7 mouse cellular contexts compared by ENCODE assay signal in genomic region chr12:11436497-11437265, GRCm38 (mm10). TPM values are rescaled to one million over a fixed set of nuclear protein-coding genes. Genes with fewer than 3 reads are reported as not detected.
A peak's percentile ranks its signal among the peaks of the same experiment; 100 is the strongest.
DNase-seq lines count a peak whose midpoint lies in the region; ATAC-seq and TF ChIP-seq lines count a peak whose summit lies in the region.

TSS of gene Vsnl1 (minus strand) at chr12:11436613.

- DNase-seq in cerebellum, adult 8-10 months = peak; percentile 90
- DNase-seq in forebrain, postnatal 0 days = peak; percentile 94
- DNase-seq in heart, postnatal 25 days (ENCODE audit: low spot score) = peak; percentile 27
- peak; percentile 88 to 94 for DNase-seq in layer of hippocampus, adult 2 months (ENCODE audit: low spot score in 2 of 2)
- peak; percentile 15 for DNase-seq in liver, postnatal 0 days
- peak; percentile 57 for DNase-seq in ovary, postnatal 14 days (ENCODE audit: low spot score)

- H3K9ac ChIP-seq in forebrain, postnatal 0 days = peak within 1 kb of the TSS; percentile 39
- no peak within 1 kb of the TSS for H3K9ac ChIP-seq in liver, postnatal 0 days (replicated peaks)

- no peak for TF ChIP-seq EP300 in liver, postnatal 0 days (IDR thresholded peaks at IDR 0.05; ENCODE audit: low read depth)

- peak within 1 kb of the TSS; percentile 51 for H3K4me3 ChIP-seq in forebrain, postnatal 0 days (ENCODE audit: low read depth, low read length)
- H3K4me3 ChIP-seq in layer of hippocampus, adult 2 months = peak within 1 kb of the TSS; percentile 77
- H3K4me3 ChIP-seq in liver, postnatal 0 days (ENCODE audit: low read depth, low read length) = peak within 1 kb of the TSS; percentile 15; the same call in 1 of the 2 replicates

- 0 out of 2 replicates have a peak, but pooled peaks have one; percentile 4 for TF ChIP-seq CTCF in forebrain, postnatal 0 days (IDR thresholded peaks at IDR 0.05; ENCODE audit: low read depth)
- TF ChIP-seq CTCF in layer of hippocampus, adult 2 months (conservative IDR thresholded peaks at IDR 0.05) = no peak
- TF ChIP-seq CTCF in liver, postnatal 0 days (IDR thresholded peaks at IDR 0.05; ENCODE audit: low read depth) = no peak

- no peaks in the 10 kb centered on the region for H3K27me3 ChIP-seq in forebrain, postnatal 0 days (ENCODE audit: insufficient read depth, low read length)
- H3K27me3 ChIP-seq in liver, postnatal 0 days (ENCODE audit: insufficient read depth, low read length) = peaks cover 39% of the 10 kb centered on the region

- H3K4me2 ChIP-seq in forebrain, postnatal 0 days (ENCODE audit: low read depth) = peak within 1 kb of the TSS; percentile 74
- peak within 1 kb of the TSS; percentile 42 for H3K4me2 ChIP-seq in liver, postnatal 0 days (ENCODE audit: low read depth, low read length)

- peak; percentile 97 for ATAC-seq in forebrain, postnatal 0 days
- ATAC-seq in liver, postnatal 0 days = no peak
- no peak for ATAC-seq in erythroblast, adult 5-6 weeks (replicated peaks; ENCODE audit: low FRiP score, poor library complexity, severe bottlenecking)

- 3% methylated on average over 34 of the region's 34 CpGs for WGBS in forebrain, postnatal 0 days
- 5% methylated on average over 34 of the region's 34 CpGs for WGBS in liver, postnatal 0 days (ENCODE audit: insufficient replicate concordance)

- H3K27ac ChIP-seq in forebrain, postnatal 0 days (ENCODE audit: low read depth, low read length) = peak within 1 kb of the TSS; percentile 74
- H3K27ac ChIP-seq in layer of hippocampus, adult 2 months = peak within 1 kb of the TSS; percentile 90
- H3K27ac ChIP-seq in liver, postnatal 0 days (ENCODE audit: low read depth) = no peak within 1 kb of the TSS

- intact Hi-C loops in heart, postnatal 25 days (cut with DNase I) = no loop called here

- no peaks in the 10 kb centered on the region for H3K9me3 ChIP-seq in forebrain, postnatal 0 days (ENCODE audit: low read length)
- H3K9me3 ChIP-seq in liver, postnatal 0 days (ENCODE audit: low read length) = no peaks in the 10 kb centered on the region

- peaks cover 16% of the 10 kb centered on the region for H3K4me1 ChIP-seq in forebrain, postnatal 0 days (ENCODE audit: insufficient read depth)
- no peaks in the 10 kb centered on the region for H3K4me1 ChIP-seq in liver, postnatal 0 days (ENCODE audit: insufficient read depth)

- no peaks in the 10 kb centered on the region for H3K36me3 ChIP-seq in forebrain, postnatal 0 days (ENCODE audit: insufficient read depth)
- no peaks in the 10 kb centered on the region for H3K36me3 ChIP-seq in liver, postnatal 0 days (replicated peaks; ENCODE audit: insufficient read depth, low read length)

RNA-seq across cellular contexts. Expression of gene Vsnl1, which starts in this region (rescaled TPM):
- total RNA-seq in forebrain, postnatal 0 days (2014; rRNA removed) = 125 and 133 TPM in 2 replicates
- polyA plus RNA-seq in forebrain, postnatal 0 days (2015; fragmentation: Nextera tagmentation; extraction: Ambion mirVana) = 74.2 and 119 TPM in 2 replicates
- total RNA-seq in heart, postnatal 25 days (2021) = under 1 TPM; 0.45 to 0.88 TPM
- 100 to 1,000 TPM; 384 to 415 TPM for total RNA-seq in layer of hippocampus, adult 2 months (2021)
- not detected in 2 replicates for polyA plus RNA-seq in liver, postnatal 0 days (2015; fragmentation: Nextera tagmentation; extraction: Ambion mirVana)
- not detected in 2 replicates for total RNA-seq in erythroblast, adult 5-6 weeks (2015; ENCODE audit: low replicate concordance)
- 0.42 TPM in 1 of 2 replicates, not detected in the other for total RNA-seq in erythroblast, adult 5-6 weeks (2017; ENCODE audit: low replicate concordance)

Comparison
In these comparisons a context has a peak if more than half of its experiments do, and no peak if none do; other contexts are left out.
1. RNA of gene Vsnl1 (total RNA-seq): 384 to 415 TPM in layer of hippocampus, adult 2 months and 125 to 133 TPM in forebrain, postnatal 0 days; 0.45 to 0.88 TPM in heart, postnatal 25 days and 0.42 TPM in erythroblast, adult 5-6 weeks; every median in the first group is over 10 times any median in the second.
2. RNA of gene Vsnl1 (polyA plus RNA-seq): 74.2 to 119 TPM in forebrain, postnatal 0 days; not detected in liver, postnatal 0 days; every median in the first group is over 10 times any median in the second.
3. Peak in DNase-seq in heart, postnatal 25 days; RNA of the gene not detected or under 1 TPM.
4. Peak in DNase-seq, H3K4me3 ChIP-seq and H3K4me2 ChIP-seq in liver, postnatal 0 days; RNA of the gene not detected or under 1 TPM.
5. DNase-seq: peak in every context shown above with its lines; median percentile 94 in forebrain, postnatal 0 days; 91 in layer of hippocampus, adult 2 months; 90 in cerebellum, adult 8-10 months; 57 in ovary, postnatal 14 days; 27 in heart, postnatal 25 days; 15 in liver, postnatal 0 days.
6. H3K4me3 ChIP-seq: peak in every context shown above with its lines; median percentile 77 in layer of hippocampus, adult 2 months; 51 in forebrain, postnatal 0 days; 15 in liver, postnatal 0 days.